Mouse (Mus musculus) stomach, postnatal 0 days (tissue): Measurements from ENCODE around the gene Taok3.

Experiments used
- CTCF ChIP-seq: IDR thresholded peaks from 2 replicates; pipeline ENCODE4 v1.5.1; 2016; ENCODE audit warnings: antibody characterized with exemption, low read depth, mild to moderate bottlenecking, moderate library complexity
- EP300 ChIP-seq: optimal IDR thresholded peaks from 2 replicates; pipeline ENCODE3; 2016; ENCODE audit warnings: antibody characterized with exemption

- TF ChIP-seq CTCF (no peak), EP300 (no peak)
Observed at GRCm38 (mm10) chr5:117159805-117160291, 39.9 kb downstream of the Taok3 start.
